Mouse (Mus musculus) megakaryocyte, embryonic 14.5 days (primary cell): ENCODE measurements around the gene Nrp2.

Experiments used
- FLI1 ChIP-seq: IDR thresholded peaks from 2 replicates; pipeline ENCODE4 v1.6.1; 2012; ENCODE audit warnings: low read length, inconsistent platforms, mixed read lengths
- GATA1 ChIP-seq: IDR thresholded peaks from 3 replicates; pipeline ENCODE4 v1.6.1; 2012; ENCODE audit warnings: mixed read lengths, low read length, inconsistent platforms, borderline replicate concordance

DNA sequence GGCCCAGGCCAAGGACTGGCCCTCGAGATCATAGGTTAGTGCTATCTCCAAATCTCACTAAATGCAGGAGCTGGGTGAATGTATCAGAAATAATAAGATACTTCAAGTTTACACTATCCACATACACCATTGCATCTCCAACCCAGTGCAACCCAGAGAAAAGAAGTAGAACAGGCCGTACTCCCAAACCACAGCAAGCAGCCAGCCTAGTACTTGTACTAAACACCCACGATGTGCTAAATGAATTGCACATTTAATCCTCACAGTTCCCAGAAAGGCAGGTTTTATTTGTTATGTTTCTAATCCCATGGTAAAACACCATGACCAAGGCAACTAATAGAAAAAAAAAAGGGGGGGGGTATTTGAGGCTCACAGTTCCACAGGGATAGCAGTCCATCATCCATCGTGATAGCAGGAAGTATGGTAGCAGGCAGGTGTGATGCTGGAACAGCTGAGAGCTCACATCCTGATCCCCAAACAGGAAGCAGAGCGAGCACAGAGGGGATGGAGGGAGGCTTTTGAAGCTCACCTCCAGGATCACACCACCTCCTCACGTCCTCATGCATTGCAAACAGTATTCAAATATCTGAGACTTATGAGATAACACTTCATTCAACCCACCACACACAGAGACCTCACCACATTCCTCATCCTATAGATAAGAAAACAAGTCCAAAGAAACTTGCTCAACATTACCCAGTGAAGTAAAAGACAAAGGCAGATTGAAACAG lies 128.8 kb downstream of the Nrp2 start:
- no peak for TF ChIP-seq GATA1
- no peak for TF ChIP-seq FLI1
